Mouse (Mus musculus): ENCODE measurements at regions not wholly inside any gene's neighbourhood (a gene's known extent, or its start where the extent isn't known, plus 50 kb on each side); places are given as distances from the start of the nearest gene placed in this dataset.
"Not testable (repeated sequence)": the region's sequence is repeated elsewhere in the genome, so short reads cannot be mapped to it uniquely, and the experiment has no call there.

GRCm38 (mm10) chr13:88675835-88676234 is 145.4 kb upstream of the Edil3 start:
- no peaks in the 10 kb centered on the region for H3K4me1 ChIP-seq
- 93% methylated on average over 5 of the region's 5 CpGs for WGBS
- ATAC-seq (replicated peaks) = no peak

GRCm38 (mm10) chr13:88704526-88704925 is 116.7 kb upstream of the Edil3 start:
- no peaks in the 10 kb centered on the region for H3K36me3 ChIP-seq
- no peaks in the 10 kb centered on the region for H3K27me3 ChIP-seq
- 87% methylated on average over 1 of the region's 1 CpGs for WGBS
- no peak overlapping the region for H3K4me3 ChIP-seq
- no peak for ATAC-seq (replicated peaks)
- no peaks in the 10 kb centered on the region for H3K4me1 ChIP-seq
- H3K4me2 ChIP-seq (replicated peaks) = no peak overlapping the region
- no peak overlapping the region for H3K9ac ChIP-seq (replicated peaks)
- no peak overlapping the region for H3K27ac ChIP-seq (replicated peaks)
- H3K9me3 ChIP-seq = no peaks in the 10 kb centered on the region

More at GRCm38 (mm10) chr13:88675835-88676234, 145.4 kb upstream of the Edil3 start:
- Histone ChIP-seq H3K9me3 (no peaks in the 10 kb centered on the region), H3K9ac (replicated peaks) (no peak overlapping the region), H3K27ac (replicated peaks) (no peak overlapping the region), H3K27me3 (no peaks in the 10 kb centered on the region), H3K36me3 (no peaks in the 10 kb centered on the region), H3K4me3 (no peak overlapping the region), H3K4me2 (replicated peaks) (no peak overlapping the region)

- not testable (repeated sequence) for H3K9ac ChIP-seq (replicated peaks); H3K4me2 ChIP-seq (replicated peaks); H3K36me3 ChIP-seq; H3K4me3 ChIP-seq; ATAC-seq (replicated peaks); H3K9me3 ChIP-seq; H3K4me1 ChIP-seq; H3K27me3 ChIP-seq; H3K27ac ChIP-seq (replicated peaks)
- 95% methylated on average over 2 of the region's 2 CpGs for WGBS
These were observed 91.6 kb upstream of the Edil3 start for GRCm38 (mm10) chr13:88729626-88730025.

GRCm38 (mm10) chr13:88749916-88750315 is 71.4 kb upstream of the Edil3 start:
- no peak for ATAC-seq (replicated peaks)

More at GRCm38 (mm10) chr13:88749916-88750315, 71.4 kb upstream of the Edil3 start:
- Histone ChIP-seq H3K4me1 (no peaks in the 10 kb centered on the region), H3K9ac (replicated peaks) (no peak overlapping the region), H3K4me3 (no peak overlapping the region), H3K9me3 (no peaks in the 10 kb centered on the region), H3K27me3 (no peaks in the 10 kb centered on the region), H3K4me2 (replicated peaks) (no peak overlapping the region), H3K36me3 (no peaks in the 10 kb centered on the region), H3K27ac (replicated peaks) (no peak overlapping the region)
- WGBS = 53% methylated on average over 1 of the region's 1 CpGs

All from forebrain, embryonic 15.5 days (tissue).